Mouse (Mus musculus): ENCODE results near the gene Rad1.
"Not testable (repeated sequence)": the region's sequence is repeated elsewhere in the genome, so short reads cannot be mapped to it uniquely, and the experiment has no call there.

Gene Rad1

GRCm38 (mm10) chr15:10485484-10486364 lies at the start of gene Rad1, which contains the start of gene Brix1:
Gene Rad1 (plus strand): TSS chr15:10486018.
Gene Brix1 (minus strand): TSS chr15:10485947.
- peak; percentile 87 for DNase-seq (ENCODE audit: low spot score)

- DNase-seq (ENCODE audit: low spot score) = no peak
Measured at GRCm38 (mm10) chr15:10436893-10437292, 48.9 kb upstream of the Rad1 start.

GRCm38 (mm10) chr15:10439963-10440362 lies 45.9 kb upstream of the Rad1 start:
- DNase-seq (ENCODE audit: low spot score) = peak; percentile 2

DNA sequence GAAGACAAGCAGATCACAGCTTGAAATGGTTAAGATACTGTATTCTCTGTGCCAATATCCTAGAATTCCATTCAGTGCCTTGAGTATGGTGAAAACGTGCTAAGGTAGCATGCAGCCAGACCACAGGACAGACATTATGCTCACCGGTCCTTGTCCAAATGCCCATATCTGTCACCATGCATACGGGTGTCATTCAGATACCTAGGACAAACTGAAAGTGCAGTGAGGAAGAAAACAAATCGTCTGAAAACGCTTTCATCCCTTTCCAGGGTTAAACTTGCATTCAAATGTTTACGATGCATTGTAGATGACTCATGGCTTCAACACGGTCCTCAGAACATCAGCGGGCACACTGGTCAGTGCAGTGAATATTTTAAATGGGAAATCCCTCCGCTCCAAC lies 44.3 kb upstream of the Rad1 start:
- no peak for DNase-seq (ENCODE audit: low spot score)

DNA sequence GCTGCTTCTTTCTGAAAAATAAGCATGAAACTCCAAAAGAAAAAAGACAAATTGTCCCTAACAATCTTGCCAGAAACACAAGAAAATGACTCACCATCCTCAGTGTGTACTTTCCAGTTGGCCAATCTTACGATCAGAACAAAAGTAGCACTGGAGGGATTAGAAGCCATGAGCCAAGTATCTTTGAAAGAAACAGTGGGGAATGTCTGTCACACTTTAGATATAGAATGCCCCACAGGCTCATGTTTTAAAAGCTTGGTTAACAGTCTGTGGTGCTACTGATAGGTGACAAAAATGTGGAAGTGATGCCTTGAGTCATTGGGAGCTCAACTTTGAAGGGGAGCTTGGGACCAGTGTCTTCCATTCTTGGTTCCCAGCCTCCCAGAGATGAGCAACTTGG lies 43.5 kb upstream of the Rad1 start:
- no peak for DNase-seq (ENCODE audit: low spot score)

- DNase-seq (ENCODE audit: low spot score) = no peak
Measured at GRCm38 (mm10) chr15:10447102-10447501, 38.7 kb upstream of the Rad1 start.

DNA sequence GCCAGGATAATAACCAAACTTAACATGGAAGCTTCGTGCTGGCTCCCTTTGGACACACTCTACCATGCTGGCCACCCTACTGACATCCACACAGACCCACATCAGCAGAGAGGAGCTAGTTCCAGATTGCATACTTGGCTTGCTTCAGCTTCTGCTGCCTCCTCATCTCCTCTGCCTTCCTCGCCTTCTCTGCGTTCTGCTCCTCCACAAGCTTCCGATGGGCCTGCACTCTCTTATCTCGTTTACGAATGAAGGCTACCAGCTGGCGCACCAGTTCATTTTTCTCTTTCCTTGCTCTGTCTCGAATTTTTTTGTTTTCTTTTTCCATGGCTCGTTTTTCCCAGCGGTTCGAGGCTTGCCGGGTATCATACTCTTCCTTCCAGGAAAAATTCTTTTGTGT lies 24.8 kb upstream of the Rad1 start:
- no peak for DNase-seq (ENCODE audit: low spot score)

GRCm38 (mm10) chr15:10463555-10463954 lies 22.3 kb upstream of the Rad1 start:
- DNase-seq (ENCODE audit: low spot score) = no peak

- DNase-seq (ENCODE audit: low spot score) = no peak
Measured at GRCm38 (mm10) chr15:10464678-10465077, 21.1 kb upstream of the Rad1 start.

- DNase-seq (ENCODE audit: low spot score) = no peak
Measured at GRCm38 (mm10) chr15:10468761-10469160, 17.1 kb upstream of the Rad1 start.

- DNase-seq (ENCODE audit: low spot score) = no peak
Measured at GRCm38 (mm10) chr15:10469641-10470150, 16.1 kb upstream of the Rad1 start.

- DNase-seq (ENCODE audit: low spot score) = peak; percentile 67
Measured at GRCm38 (mm10) chr15:10470151-10470831, 15.5 kb upstream of the Rad1 start, which contains the start of gene Dnajc21. Gene Dnajc21 (minus strand): TSS chr15:10470516.

- no peak for DNase-seq (ENCODE audit: low spot score)
Measured at GRCm38 (mm10) chr15:10470941-10471340, 14.9 kb upstream of the Rad1 start.

DNA sequence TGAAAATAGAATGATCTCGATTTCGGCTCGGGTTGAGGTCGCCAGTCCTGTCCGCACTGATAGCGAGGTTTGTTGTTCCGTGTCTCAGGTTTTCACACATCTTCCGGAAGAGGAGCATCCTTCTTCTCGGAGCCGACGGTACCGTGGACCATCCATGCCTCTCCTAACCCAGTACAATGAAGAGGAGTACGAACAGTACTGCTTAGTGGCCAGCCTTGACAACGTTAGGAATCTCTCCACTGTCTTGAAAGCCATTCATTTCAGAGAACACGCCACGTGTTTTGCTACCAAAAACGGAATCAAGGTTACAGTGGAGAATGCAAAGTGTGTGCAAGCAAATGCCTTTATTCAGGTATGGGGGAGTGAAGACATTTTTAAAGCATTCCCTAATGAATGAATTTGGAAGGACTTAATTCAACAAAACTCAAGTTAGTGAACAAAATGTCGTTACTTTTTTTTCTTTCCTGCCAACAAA lies 584 bp downstream of the Rad1 start:
- no peak for DNase-seq (ENCODE audit: low spot score)

DNA sequence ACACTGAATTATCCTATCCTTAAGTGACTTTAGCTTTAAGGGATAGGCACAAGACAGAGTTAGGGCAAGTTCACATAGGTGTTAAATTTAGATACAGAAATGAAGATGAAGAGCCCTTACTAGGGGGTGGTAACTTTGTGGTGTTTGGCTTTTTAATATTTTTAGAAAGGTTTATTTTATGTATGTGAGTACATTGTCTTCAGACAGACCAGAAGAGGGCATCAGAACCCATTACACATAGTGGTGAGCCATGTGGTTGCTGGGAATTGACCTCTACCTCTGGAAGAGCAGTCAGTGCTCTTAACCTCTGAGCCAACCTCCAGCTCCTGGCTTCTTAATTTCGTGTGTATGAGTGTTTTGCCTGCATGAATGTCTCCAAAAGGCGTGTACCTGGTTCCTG lies 1.4 kb downstream of the Rad1 start:
- no peak for DNase-seq (ENCODE audit: low spot score)

DNA sequence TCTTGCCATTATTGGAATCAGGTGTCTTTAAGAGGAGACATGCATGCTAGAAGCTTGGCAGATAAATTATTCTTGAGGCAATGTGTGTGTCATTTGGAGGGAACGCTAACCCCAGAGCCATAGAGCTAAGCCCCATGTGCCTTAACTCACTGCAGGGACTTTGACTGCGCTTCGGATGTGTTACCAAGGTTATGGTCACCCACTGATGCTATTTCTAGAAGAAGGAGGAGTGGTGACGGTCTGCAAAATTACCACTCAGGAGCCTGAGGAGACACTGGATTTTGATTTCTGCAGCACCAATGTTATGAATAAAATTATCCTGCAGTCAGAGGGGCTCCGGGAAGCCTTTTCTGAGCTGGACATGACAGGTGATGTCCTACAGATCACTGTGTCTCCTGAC lies 4.3 kb downstream of the Rad1 start:
- DNase-seq (ENCODE audit: low spot score) = no peak

GRCm38 (mm10) chr15:10495944-10496343 lies 10.1 kb downstream of the Rad1 start:
- no peak for DNase-seq (ENCODE audit: low spot score)

DNA sequence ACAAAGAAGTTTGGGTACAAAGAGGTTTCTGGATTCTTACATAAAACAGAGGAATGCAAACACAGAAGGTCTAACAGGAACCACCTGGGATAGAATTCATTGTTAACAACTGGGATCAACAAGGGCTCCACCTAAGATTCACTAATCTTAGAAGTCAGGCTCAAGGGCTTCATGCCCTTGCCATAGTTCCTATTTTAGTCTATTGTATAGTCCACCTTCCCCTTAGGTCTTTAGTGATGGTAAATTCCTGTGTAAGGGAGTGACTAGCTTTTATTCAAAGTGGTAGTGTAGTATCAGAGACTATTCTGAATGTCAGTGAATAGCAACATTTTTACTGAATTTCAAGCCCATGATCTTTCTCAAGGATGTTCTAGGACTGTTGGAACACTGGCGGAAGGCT lies 10.9 kb downstream of the Rad1 start:
- DNase-seq (ENCODE audit: low spot score) = not testable (repeated sequence)

- no peak for DNase-seq (ENCODE audit: low spot score)
Measured at GRCm38 (mm10) chr15:10499593-10499992, 13.8 kb downstream of the Rad1 start.

DNA sequence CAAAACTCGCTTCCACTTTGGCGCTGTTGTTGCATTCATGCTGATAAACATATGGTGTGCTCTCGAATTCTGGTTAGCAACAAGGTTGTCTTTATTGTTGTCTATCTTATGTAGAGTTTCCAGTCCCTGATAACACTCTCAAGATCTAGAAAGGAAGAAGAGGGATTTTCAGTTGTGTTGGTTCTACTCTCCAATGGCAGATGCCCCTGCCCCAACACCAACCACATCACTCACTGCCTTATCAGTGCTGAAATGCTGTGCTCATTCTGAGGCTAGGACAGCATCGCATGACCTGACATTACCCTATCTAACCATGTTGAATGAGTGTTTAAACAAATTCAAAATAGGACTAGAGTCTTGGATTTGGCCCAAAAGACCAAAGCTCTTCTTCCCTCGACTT lies 14.2 kb downstream of the Rad1 start:
- no peak for DNase-seq (ENCODE audit: low spot score)

GRCm38 (mm10) chr15:10500838-10501719 lies 15.3 kb downstream of the Rad1 start:
- DNase-seq (ENCODE audit: low spot score) = peak; percentile 43

GRCm38 (mm10) chr15:10506099-10506498 lies 20.3 kb downstream of the Rad1 start:
- DNase-seq (ENCODE audit: low spot score) = peak; percentile 34

Measured in ovary, postnatal 14 days (tissue).